Comparison of ENCODE assay signal across 8 mouse cellular contexts in the genomic region with DNA sequence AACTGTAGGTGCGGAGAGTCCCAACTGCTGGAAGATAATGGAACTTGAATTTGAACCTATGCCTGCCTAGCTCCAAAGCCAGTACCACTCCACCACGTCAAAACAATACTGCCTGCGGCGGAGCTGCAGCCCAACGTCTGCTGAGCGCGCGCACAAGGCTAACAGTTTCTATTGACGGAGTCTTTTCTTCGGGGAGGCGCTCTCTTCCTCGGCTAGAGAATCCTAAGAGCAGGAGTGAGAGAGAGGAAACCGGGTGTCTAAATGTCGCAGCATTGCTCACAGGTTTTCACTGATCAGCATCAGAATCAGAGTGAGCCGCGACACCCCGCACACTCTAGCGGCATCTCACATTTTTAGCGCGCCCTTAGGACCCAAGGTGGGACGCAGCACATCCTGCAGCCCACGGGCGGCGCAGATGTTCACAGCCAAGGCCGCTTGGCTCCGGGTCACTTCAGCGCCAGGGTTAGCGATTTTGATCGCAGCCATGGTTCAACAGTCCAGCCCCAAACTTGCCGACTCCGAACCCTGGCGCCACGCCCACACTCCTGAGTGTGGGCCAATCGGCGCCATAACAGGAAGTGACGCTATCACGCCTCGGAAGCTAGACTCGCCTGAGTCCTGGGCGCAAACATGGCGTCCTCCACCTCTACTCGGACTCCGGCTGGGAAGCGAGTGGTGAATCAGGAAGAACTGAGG. TPM values are rescaled to one million over a fixed set of nuclear protein-coding genes. Genes with fewer than 3 reads are reported as not detected.
A peak's percentile ranks its signal among the peaks of the same experiment; 100 is the strongest.
DNase-seq lines count a peak whose midpoint lies in the region; ATAC-seq and TF ChIP-seq lines count a peak whose summit lies in the region.

TSS of gene Cct6b (minus strand) at position 580 of the 696 bp plus-strand sequence.
TSS of gene Zfp830 (plus strand) at position 604 of the 696 bp plus-strand sequence.

- H3K27me3 ChIP-seq in embryonic facial prominence, embryonic 14.5 days (replicated peaks; ENCODE audit: control insufficient read depth, insufficient read depth, low read length): no peaks in the 10 kb centered on the region; the same call in 1 of the 2 replicates
- H3K27me3 ChIP-seq in heart, adult 2 months (ENCODE audit: control insufficient read depth, insufficient read depth, low read length): no peaks in the 10 kb centered on the region
- H3K27me3 ChIP-seq in kidney, adult 2 months (replicated peaks; ENCODE audit: control insufficient read depth, insufficient read depth, low read length): no peaks in the 10 kb centered on the region
- no peaks in the 10 kb centered on the region for H3K27me3 ChIP-seq in limb, embryonic 11.5 days (ENCODE audit: control insufficient read depth, insufficient read depth, low read length)
- H3K27me3 ChIP-seq in midbrain, embryonic 13.5 days: peaks cover 3% of the 10 kb centered on the region; the same call in 1 of the 2 replicates
- no peaks in the 10 kb centered on the region for H3K27me3 ChIP-seq in small intestine, adult 2 months (ENCODE audit: control insufficient read depth, insufficient read depth, low read length)

- WGBS in bone marrow, adult 2 months: under 1% methylated on average over 44 of the region's 44 CpGs
- under 1% methylated on average over 44 of the region's 44 CpGs for WGBS in embryonic facial prominence, embryonic 14.5 days
- under 1% methylated on average over 44 of the region's 44 CpGs for WGBS in heart, adult 2 months
- WGBS in kidney, adult 2 months: under 1% methylated on average over 44 of the region's 44 CpGs
- under 1% methylated on average over 44 of the region's 44 CpGs for WGBS in limb, embryonic 11.5 days
- under 1% methylated on average over 44 of the region's 44 CpGs for WGBS in midbrain, embryonic 13.5 days
- under 1% methylated on average over 44 of the region's 44 CpGs for WGBS in small intestine, adult 2 months

- peaks cover 7% of the 10 kb centered on the region for H3K36me3 ChIP-seq in embryonic facial prominence, embryonic 14.5 days (ENCODE audit: control insufficient read depth, insufficient read depth, low read length)
- H3K36me3 ChIP-seq in heart, adult 2 months (ENCODE audit: control insufficient read depth, insufficient read depth, low read length): peaks cover 10% of the 10 kb centered on the region
- peaks cover 2% of the 10 kb centered on the region; the same call in 1 of the 2 replicates for H3K36me3 ChIP-seq in kidney, adult 2 months (ENCODE audit: control insufficient read depth, insufficient read depth, low read length)
- H3K36me3 ChIP-seq in limb, embryonic 11.5 days (ENCODE audit: control insufficient read depth, insufficient read depth, low read length): no peaks in the 10 kb centered on the region; the same call in 1 of the 2 replicates
- peaks cover 5% of the 10 kb centered on the region; the same call in 1 of the 2 replicates for H3K36me3 ChIP-seq in midbrain, embryonic 13.5 days
- H3K36me3 ChIP-seq in small intestine, adult 2 months (ENCODE audit: control insufficient read depth, insufficient read depth, low read length): no peaks in the 10 kb centered on the region; the same call in none of the 2 replicates

- 0 out of 2 replicates have a peak, but pooled peaks have one; percentile 19 for TF ChIP-seq EP300 in heart, adult 2 months (IDR thresholded peaks at IDR 0.05; ENCODE audit: insufficient read depth, low read depth, low read length)

- H3K79me2 ChIP-seq in heart, adult 2 months (replicated peaks; ENCODE audit: control insufficient read depth, insufficient read depth, low read length): no peaks in the 10 kb centered on the region

- H3K9ac ChIP-seq in embryonic facial prominence, embryonic 14.5 days (ENCODE audit: low read depth, low read length): peak within 1 kb of the TSS; percentile 90
- peak within 1 kb of the TSS; percentile 84 for H3K9ac ChIP-seq in heart, adult 2 months (ENCODE audit: low read depth, low read length)
- H3K9ac ChIP-seq in limb, embryonic 11.5 days (ENCODE audit: low read length): peak within 1 kb of the TSS; percentile 91
- H3K9ac ChIP-seq in midbrain, embryonic 13.5 days (replicated peaks): peak within 1 kb of the TSS; percentile 95

- peak within 1 kb of the TSS; percentile 94 for H3K27ac ChIP-seq in bone marrow, adult 2 months (ENCODE audit: control insufficient read depth, insufficient read depth, low read depth, low read length, poor library complexity)
- peak within 1 kb of the TSS; percentile 85 for H3K27ac ChIP-seq in embryonic facial prominence, embryonic 14.5 days (replicated peaks; ENCODE audit: low read depth, low read length)
- H3K27ac ChIP-seq in heart, adult 2 months: peak within 1 kb of the TSS; percentile 87
- peak within 1 kb of the TSS; percentile 77 for H3K27ac ChIP-seq in kidney, adult 2 months (ENCODE audit: insufficient read depth, low read depth, low read length)
- peak within 1 kb of the TSS; percentile 79 for H3K27ac ChIP-seq in limb, embryonic 11.5 days (replicated peaks; ENCODE audit: low read depth, low read length)
- H3K27ac ChIP-seq in midbrain, embryonic 13.5 days: peak within 1 kb of the TSS; percentile 90
- H3K27ac ChIP-seq in small intestine, adult 2 months (ENCODE audit: insufficient read depth, low read depth, low read length): peak within 1 kb of the TSS; percentile 80

- peak; percentile 92; the same call in 1 of the 2 replicates for TF ChIP-seq POLR2A in bone marrow, adult 2 months (IDR thresholded peaks at IDR 0.05; ENCODE audit: borderline replicate concordance, control insufficient read depth, low read depth, low read length)
- peak; percentile 99 for TF ChIP-seq POLR2A in heart, adult 2 months (IDR thresholded peaks at IDR 0.05; ENCODE audit: insufficient read depth, low read depth, low read length)
- TF ChIP-seq POLR2A in kidney, adult 2 months (IDR thresholded peaks at IDR 0.05; ENCODE audit: low read depth, low read length): peak; percentile 76
- TF ChIP-seq POLR2A in small intestine, adult 2 months (IDR thresholded peaks at IDR 0.05; ENCODE audit: low read depth, low read length): peak; percentile 90

- no peaks in the 10 kb centered on the region for H3K9me3 ChIP-seq in embryonic facial prominence, embryonic 14.5 days (ENCODE audit: control insufficient read depth, low read length)
- no peaks in the 10 kb centered on the region for H3K9me3 ChIP-seq in limb, embryonic 11.5 days (ENCODE audit: control insufficient read depth, low read length)
- no peaks in the 10 kb centered on the region for H3K9me3 ChIP-seq in midbrain, embryonic 13.5 days

- TF ChIP-seq CTCF in bone marrow, adult 2 months (IDR thresholded peaks at IDR 0.05; ENCODE audit: control insufficient read depth, insufficient read depth, low read length): no peak
- no peak for TF ChIP-seq CTCF in heart, adult 2 months (IDR thresholded peaks at IDR 0.05)
- TF ChIP-seq CTCF in kidney, adult 2 months (conservative IDR thresholded peaks at IDR 0.05; ENCODE audit: insufficient read depth, insufficient read length, low read depth, low read length): no peak
- TF ChIP-seq CTCF in small intestine, adult 2 months (IDR thresholded peaks at IDR 0.05; ENCODE audit: extremely low read depth, insufficient read length, insufficient replicate concordance, low read depth, low read length): no peak

- peak; percentile 100 for ATAC-seq in embryonic facial prominence, embryonic 14.5 days (ENCODE audit: low read depth)
- peak; percentile 99 for ATAC-seq in limb, embryonic 11.5 days (ENCODE audit: insufficient number of reproducible peaks, low FRiP score, low TSS enrichment, low read depth)
- peak; percentile 100 for ATAC-seq in midbrain, embryonic 13.5 days

- peaks cover 1% of the 10 kb centered on the region; the same call in 1 of the 2 replicates for H3K4me1 ChIP-seq in bone marrow, adult 2 months (ENCODE audit: control insufficient read depth, insufficient read depth, low read length)
- peaks cover 17% of the 10 kb centered on the region for H3K4me1 ChIP-seq in embryonic facial prominence, embryonic 14.5 days (ENCODE audit: control insufficient read depth, insufficient read depth, low read length)
- peaks cover 4% of the 10 kb centered on the region for H3K4me1 ChIP-seq in heart, adult 2 months (ENCODE audit: control insufficient read depth, insufficient read depth, low read length)
- H3K4me1 ChIP-seq in kidney, adult 2 months (ENCODE audit: control insufficient read depth, insufficient read depth, low read length): peaks cover 3% of the 10 kb centered on the region; the same call in 1 of the 2 replicates
- peaks cover 14% of the 10 kb centered on the region for H3K4me1 ChIP-seq in limb, embryonic 11.5 days (ENCODE audit: control insufficient read depth, insufficient read depth, low read length)
- H3K4me1 ChIP-seq in midbrain, embryonic 13.5 days (replicated peaks): peaks cover 28% of the 10 kb centered on the region
- peaks cover 4% of the 10 kb centered on the region; the same call in 1 of the 2 replicates for H3K4me1 ChIP-seq in small intestine, adult 2 months (ENCODE audit: control insufficient read depth, insufficient read depth, insufficient read length, low read length)

- DNase-seq in A20 (ENCODE audit: low read depth, low spot score): peak; percentile 96
- DNase-seq in embryonic facial prominence, embryonic 14.5 days (ENCODE audit: low spot score): peak; percentile 98
- peak; percentile 95 for DNase-seq in heart, adult 2 months
- DNase-seq in kidney, adult 2 months: peak; percentile 98
- DNase-seq in limb, embryonic 11.5 days (ENCODE audit: low spot score): peak; percentile 92

- H3K4me2 ChIP-seq in embryonic facial prominence, embryonic 14.5 days (ENCODE audit: low read depth, low read length): peak within 1 kb of the TSS; percentile 90
- H3K4me2 ChIP-seq in limb, embryonic 11.5 days (ENCODE audit: low read depth, severe bottlenecking): peak within 1 kb of the TSS; percentile 89
- H3K4me2 ChIP-seq in midbrain, embryonic 13.5 days (replicated peaks): peak within 1 kb of the TSS; percentile 83

- H3K4me3 ChIP-seq in bone marrow, adult 2 months (replicated peaks; ENCODE audit: control insufficient read depth, low read depth, low read length): peak within 1 kb of the TSS; percentile 91
- peak within 1 kb of the TSS; percentile 66 for H3K4me3 ChIP-seq in embryonic facial prominence, embryonic 14.5 days (ENCODE audit: low read depth, low read length)
- H3K4me3 ChIP-seq in heart, adult 2 months: peak within 1 kb of the TSS; percentile 98
- peak within 1 kb of the TSS; percentile 69 for H3K4me3 ChIP-seq in kidney, adult 2 months (ENCODE audit: insufficient read depth, low read depth, low read length)
- H3K4me3 ChIP-seq in limb, embryonic 11.5 days (ENCODE audit: low read depth, low read length): peak within 1 kb of the TSS; percentile 96
- H3K4me3 ChIP-seq in midbrain, embryonic 13.5 days (replicated peaks): peak within 1 kb of the TSS; percentile 98
- H3K4me3 ChIP-seq in small intestine, adult 2 months (ENCODE audit: low read depth, low read length): peak within 1 kb of the TSS; percentile 88

- intact Hi-C loops in heart, adult 2 months (cut with DNase I): loop anchor here (1.0 to 10.0 kb wide), 4 partner anchors 17 to 531 kb away; partner anchors contain the start of genes Ap2b1, Fndc8, Lig3 and Rad51d

RNA-seq across cellular contexts. Expression of gene Cct6b, which starts in this region (rescaled TPM):
- not detected in 2 replicates for polyA plus RNA-seq in bone marrow, adult 2 months (2011; ENCODE audit: insufficient read depth, insufficient read length, low replicate concordance, missing spikeins)
- polyA plus RNA-seq in embryonic facial prominence, embryonic 14.5 days (2014; fragmentation: Nextera tagmentation; extraction: Ambion mirVana): 0.33 and 0.43 TPM in 2 replicates
- total RNA-seq in heart, adult 2 months (2021): under 1 TPM; 0.21 to 0.41 TPM
- 0.21 TPM in 1 of 2 replicates, not detected in the other for polyA plus RNA-seq in heart, adult 2 months (2012; rRNA removed)
- 0.26 and 0.38 TPM in 2 replicates for polyA plus RNA-seq in kidney, adult 2 months (2012; rRNA removed)
- polyA plus RNA-seq in limb, embryonic 11.5 days (2014; fragmentation: Nextera tagmentation; extraction: Ambion mirVana): 0.20 and 0.21 TPM in 2 replicates
- 0.24 and 0.40 TPM in 2 replicates for polyA plus RNA-seq in midbrain, embryonic 13.5 days (2015; fragmentation: Nextera tagmentation; extraction: Ambion mirVana)
- not detected in 2 replicates for polyA plus RNA-seq in small intestine, adult 2 months (2012; rRNA removed)

RNA-seq across cellular contexts. Expression of gene Zfp830, which starts in this region (rescaled TPM):
- 22.2 and 26.4 TPM in 2 replicates for polyA plus RNA-seq in bone marrow, adult 2 months (2011; ENCODE audit: insufficient read depth, insufficient read length, low replicate concordance, missing spikeins)
- polyA plus RNA-seq in embryonic facial prominence, embryonic 14.5 days (2014; fragmentation: Nextera tagmentation; extraction: Ambion mirVana): 29.7 and 31.6 TPM in 2 replicates
- total RNA-seq in heart, adult 2 months (2021): 10 to 100 TPM; 12.8 to 15.1 TPM
- polyA plus RNA-seq in heart, adult 2 months (2012; rRNA removed): 4.4 and 5.7 TPM in 2 replicates
- 7.8 and 9.4 TPM in 2 replicates for polyA plus RNA-seq in kidney, adult 2 months (2012; rRNA removed)
- polyA plus RNA-seq in limb, embryonic 11.5 days (2014; fragmentation: Nextera tagmentation; extraction: Ambion mirVana): 41.4 and 44.0 TPM in 2 replicates
- 31.3 and 33.0 TPM in 2 replicates for polyA plus RNA-seq in midbrain, embryonic 13.5 days (2015; fragmentation: Nextera tagmentation; extraction: Ambion mirVana)
- polyA plus RNA-seq in small intestine, adult 2 months (2012; rRNA removed): 1.6 and 2.8 TPM in 2 replicates

Comparison
In these comparisons a context has a peak if more than half of its experiments do, and no peak if none do; other contexts are left out.
1. Peak in every context shown above with its lines: DNase-seq, ATAC-seq, H3K4me3 ChIP-seq and H3K27ac ChIP-seq.